Mouse (Mus musculus): ENCODE measurements around the gene Kel. TPM values are rescaled to one million over a fixed set of nuclear protein-coding genes. Genes with fewer than 3 reads are reported as not detected.

Kel gene
- polyA plus RNA-seq, 1 experiment from 2014 or later, result 10.9 TPM

DNA sequence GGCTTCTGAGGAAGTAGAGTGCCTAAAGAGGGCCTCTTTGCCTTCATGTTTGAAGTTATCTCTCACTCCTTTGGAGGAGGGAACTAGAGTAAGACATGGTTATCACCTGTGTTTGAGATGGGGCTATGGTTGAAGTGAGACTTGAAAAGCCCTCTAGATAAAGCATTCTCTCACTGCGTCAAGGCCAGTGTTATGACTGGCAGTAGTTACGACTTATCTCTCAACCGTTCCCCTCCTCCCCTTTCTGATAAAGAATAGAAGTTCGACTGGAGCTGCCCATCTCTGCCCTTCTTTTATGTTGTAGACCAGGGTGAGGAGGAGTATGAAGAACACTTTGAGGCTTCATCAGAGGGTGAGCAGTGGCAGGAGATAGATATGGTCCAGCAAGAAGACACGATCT lies 19.2 kb downstream of the Kel start:
- H3K9me3 ChIP-seq, result no peaks in the 10 kb centered on the region
- no peak overlapping the region for H3K27ac ChIP-seq
- WGBS, result 91% methylated on average over 5 of the region's 5 CpGs
- no peak for DNase-seq (ENCODE audit: extremely low spot score, low spot score)
- H3K36me3 ChIP-seq (replicated peaks), result no peaks in the 10 kb centered on the region
- H3K27me3 ChIP-seq (ENCODE audit: poor library complexity, severe bottlenecking), result no peaks in the 10 kb centered on the region
- no peaks in the 10 kb centered on the region for H3K4me1 ChIP-seq
- no peak overlapping the region for H3K4me3 ChIP-seq

DNA sequence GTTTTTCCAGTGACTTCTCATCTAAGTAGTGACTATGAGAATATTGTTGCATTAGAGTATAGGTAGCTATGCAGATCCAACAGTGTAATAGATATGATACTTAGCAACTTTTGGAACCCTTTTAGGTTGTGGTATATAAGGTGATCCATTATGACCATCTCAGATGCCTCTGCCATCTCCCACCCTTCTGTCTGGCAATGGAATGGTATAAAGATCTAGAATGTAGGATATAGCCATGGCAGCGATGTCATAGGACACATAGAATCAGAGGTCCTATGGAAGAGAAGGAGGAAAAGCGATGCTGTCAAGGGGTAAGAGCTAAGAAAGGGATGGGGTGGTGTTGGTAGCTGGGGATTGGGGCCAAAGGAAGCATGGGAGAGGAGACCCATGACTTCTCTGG lies 20.0 kb downstream of the Kel start, which contains the start of gene Llcfc1:
Gene Llcfc1 (plus strand): TSS at position 301 of the 400 bp plus-strand sequence.
- 90% methylated on average over 2 of the region's 2 CpGs for WGBS

DNA sequence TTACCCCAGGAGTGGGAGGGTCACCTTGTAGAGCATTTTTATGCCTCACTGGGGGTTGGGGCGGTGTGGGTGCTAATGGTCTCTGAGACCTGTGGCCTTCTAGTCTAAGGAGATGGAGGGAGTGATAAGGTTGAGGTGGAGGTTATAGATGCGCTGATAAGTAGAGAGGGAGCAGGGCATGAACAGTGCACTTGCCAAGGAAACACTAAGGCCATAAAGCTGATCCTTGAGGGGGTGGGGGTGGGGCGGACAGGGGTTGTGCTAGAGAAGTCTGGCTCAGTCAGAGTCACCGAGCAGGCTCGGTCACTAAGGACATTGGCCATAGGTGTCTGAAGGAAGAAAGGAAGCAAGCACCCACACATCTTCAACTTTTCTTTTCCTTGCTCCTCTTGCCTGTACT lies 22.5 kb downstream of the Kel start:
- Histone ChIP-seq H3K4me3 (no peak overlapping the region), H3K4me1 (no peaks in the 10 kb centered on the region), H3K9me3 (no peaks in the 10 kb centered on the region), H3K27ac (no peak overlapping the region), H3K27me3 (ENCODE audit: poor library complexity, severe bottlenecking) (no peaks in the 10 kb centered on the region), H3K36me3 (replicated peaks) (no peaks in the 10 kb centered on the region)
- 90% methylated on average over 5 of the region's 5 CpGs for WGBS
- DNase-seq (ENCODE audit: extremely low spot score, low spot score), result no peak

More for the DNA sequence above, 20.0 kb downstream of the Kel start, which contains the start of gene Llcfc1:
- no peaks in the 10 kb centered on the region for H3K36me3 ChIP-seq (replicated peaks)
- H3K9me3 ChIP-seq, result no peaks in the 10 kb centered on the region
- no peak within 1 kb of the TSS for H3K4me3 ChIP-seq
- H3K27me3 ChIP-seq (ENCODE audit: poor library complexity, severe bottlenecking), result no peaks in the 10 kb centered on the region
- DNase-seq (ENCODE audit: extremely low spot score, low spot score), result no peak
- no peak within 1 kb of the TSS for H3K27ac ChIP-seq
- no peaks in the 10 kb centered on the region for H3K4me1 ChIP-seq

DNA sequence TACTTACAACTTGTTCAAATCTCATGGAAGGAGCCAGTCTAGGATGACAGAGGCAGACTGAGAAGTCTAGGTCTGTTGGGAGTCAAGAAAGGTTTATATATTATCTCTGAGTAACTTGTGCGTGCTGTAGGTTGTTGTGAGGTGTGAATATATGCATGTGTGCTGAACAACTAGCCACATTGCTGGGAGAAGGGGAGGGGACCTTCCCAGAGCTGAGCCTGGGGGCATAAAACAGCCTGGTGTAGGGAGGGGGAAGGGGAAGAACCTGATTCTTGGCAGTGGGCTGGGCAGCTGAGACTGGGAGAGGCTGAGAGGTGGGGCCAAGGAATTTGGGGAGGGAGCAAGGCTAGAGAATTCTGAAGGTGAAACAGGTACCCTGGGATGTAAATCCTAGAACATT lies 23.5 kb downstream of the Kel start, which contains the start of gene Trpv5:
Gene Trpv5 (minus strand): TSS at position 101 of the 400 bp plus-strand sequence.
- Histone ChIP-seq H3K9me3 (no peaks in the 10 kb centered on the region), H3K27me3 (ENCODE audit: poor library complexity, severe bottlenecking) (no peaks in the 10 kb centered on the region), H3K27ac (no peak within 1 kb of the TSS), H3K36me3 (replicated peaks) (no peaks in the 10 kb centered on the region), H3K4me3 (no peak within 1 kb of the TSS), H3K4me1 (no peaks in the 10 kb centered on the region)
- no peak for DNase-seq (ENCODE audit: extremely low spot score, low spot score)
- 83% methylated on average over 1 of the region's 1 CpGs for WGBS

DNA sequence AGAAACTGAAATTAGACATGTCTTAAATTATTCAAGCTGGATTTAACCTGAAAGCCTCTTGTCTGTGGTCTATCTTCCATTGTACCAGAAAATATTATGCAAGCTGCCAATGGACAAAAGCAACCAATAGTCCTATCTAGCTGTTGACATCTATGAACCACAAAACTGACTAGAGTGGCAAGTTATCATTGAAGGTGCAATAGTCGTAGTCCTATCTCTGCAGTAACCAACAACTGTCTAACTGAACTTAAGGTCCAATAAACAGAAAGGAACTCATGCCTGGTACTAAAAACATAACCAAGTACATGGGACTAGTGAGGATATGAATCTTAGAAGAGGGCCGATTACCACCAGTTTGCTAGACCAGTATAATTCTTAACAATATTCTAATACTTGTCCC lies 27.6 kb downstream of the Kel start:
- Histone ChIP-seq H3K9me3 (no peaks in the 10 kb centered on the region), H3K4me3 (no peak overlapping the region), H3K27ac (no peak overlapping the region), H3K4me1 (no peaks in the 10 kb centered on the region), H3K36me3 (replicated peaks) (no peaks in the 10 kb centered on the region), H3K27me3 (ENCODE audit: poor library complexity, severe bottlenecking) (no peaks in the 10 kb centered on the region)
- DNase-seq (ENCODE audit: extremely low spot score, low spot score), result no peak
- 94% methylated on average over 2 of the region's 2 CpGs for WGBS

DNA sequence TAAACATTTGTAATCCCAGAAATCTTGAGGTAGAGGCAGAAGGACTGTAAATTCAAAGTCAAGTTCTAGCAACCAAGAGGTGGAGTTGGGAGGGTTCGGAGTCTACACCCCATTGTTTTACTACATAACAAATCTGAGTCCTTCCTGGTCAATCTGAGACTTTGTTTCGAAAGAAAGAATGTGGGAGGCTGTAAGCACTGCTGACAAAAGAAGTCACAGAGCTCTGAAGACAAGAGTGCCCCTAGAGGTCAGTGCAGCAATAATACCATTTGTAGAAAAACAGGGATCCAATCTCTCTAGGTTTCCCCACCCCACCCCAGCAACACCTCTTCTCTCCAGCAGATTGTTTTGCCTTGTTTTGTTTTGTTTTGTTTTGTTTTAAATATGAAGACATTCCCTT lies 41.8 kb downstream of the Kel start:
- Histone ChIP-seq H3K27me3 (ENCODE audit: poor library complexity, severe bottlenecking) (no peaks in the 10 kb centered on the region), H3K4me3 (no peak overlapping the region), H3K9me3 (no peaks in the 10 kb centered on the region), H3K27ac (no peak overlapping the region), H3K4me1 (no peaks in the 10 kb centered on the region), H3K36me3 (replicated peaks) (no peaks in the 10 kb centered on the region)
- 38% methylated on average over 2 of the region's 2 CpGs for WGBS
- DNase-seq (ENCODE audit: extremely low spot score, low spot score), result no peak

DNA sequence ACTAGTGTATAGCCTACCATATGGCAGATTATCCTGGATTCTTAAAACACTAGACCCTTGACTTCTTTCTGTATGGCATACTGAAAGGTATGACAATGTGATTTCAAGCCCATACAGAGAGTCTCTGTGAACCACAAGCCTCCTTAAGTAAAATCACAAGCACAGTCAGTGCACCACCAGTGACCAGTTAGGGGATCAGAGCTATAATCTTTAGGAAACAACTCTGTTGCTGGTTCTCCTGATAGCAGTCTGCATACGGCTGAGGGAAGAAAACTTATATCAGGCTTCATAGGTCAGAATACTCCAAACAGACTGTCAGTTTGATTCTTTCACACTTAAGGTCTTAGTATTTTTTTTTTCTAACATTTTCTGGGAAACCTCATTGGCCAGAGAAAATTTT lies 45.7 kb downstream of the Kel start:
- Histone ChIP-seq H3K4me1 (no peaks in the 10 kb centered on the region), H3K27me3 (ENCODE audit: poor library complexity, severe bottlenecking) (no peaks in the 10 kb centered on the region), H3K36me3 (replicated peaks) (no peaks in the 10 kb centered on the region), H3K9me3 (no peaks in the 10 kb centered on the region), H3K27ac (no peak overlapping the region), H3K4me3 (no peak overlapping the region)
- DNase-seq (ENCODE audit: extremely low spot score, low spot score), result no peak
- WGBS, result 81% methylated on average over 1 of the region's 1 CpGs

DNA sequence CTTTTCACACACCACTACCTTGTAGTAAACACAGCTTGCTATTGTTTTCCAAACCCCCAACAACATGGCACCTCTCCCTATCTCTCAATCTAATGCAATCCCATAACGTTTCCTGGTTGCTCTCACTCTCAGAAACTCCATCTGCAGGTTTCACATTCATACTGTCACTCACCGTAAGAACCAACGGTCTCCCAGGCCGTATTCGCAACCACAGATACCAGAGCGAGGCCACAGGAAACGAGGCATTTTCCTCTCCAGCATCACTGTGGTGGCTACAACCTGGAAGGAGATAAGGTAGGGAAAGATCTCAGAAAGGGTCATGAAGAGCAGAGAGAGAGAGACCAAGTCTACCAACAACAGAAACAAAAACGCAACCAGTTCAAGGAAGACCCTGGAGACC lies 49.5 kb downstream of the Kel start:
- Histone ChIP-seq H3K4me3 (no peak overlapping the region), H3K27me3 (ENCODE audit: poor library complexity, severe bottlenecking) (no peaks in the 10 kb centered on the region), H3K36me3 (replicated peaks) (no peaks in the 10 kb centered on the region), H3K27ac (no peak overlapping the region), H3K4me1 (no peaks in the 10 kb centered on the region), H3K9me3 (no peaks in the 10 kb centered on the region)
- no peak for DNase-seq (ENCODE audit: extremely low spot score, low spot score)
- 82% methylated on average over 8 of the region's 8 CpGs for WGBS

DNA sequence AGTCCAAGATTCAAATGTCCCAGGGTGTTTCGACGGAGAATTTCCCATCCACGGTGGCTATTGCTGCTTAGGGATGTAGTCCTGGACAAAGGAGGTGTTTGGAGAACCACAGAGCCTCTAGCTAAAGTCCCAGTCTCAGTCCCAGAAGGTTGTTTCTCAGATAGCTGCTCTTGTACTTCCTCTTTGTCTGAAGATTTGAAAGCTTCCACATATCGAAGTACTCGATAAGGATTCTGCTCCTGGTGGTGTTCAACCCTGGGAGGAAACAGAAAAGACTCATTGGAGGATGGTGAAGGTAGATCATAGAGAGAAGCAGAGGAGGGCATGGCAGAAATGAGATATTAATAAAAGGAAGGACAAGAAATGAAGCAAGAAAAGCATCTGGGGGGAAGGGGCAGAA lies 51.0 kb downstream of the Kel start:
- Histone ChIP-seq H3K27me3 (ENCODE audit: poor library complexity, severe bottlenecking) (no peaks in the 10 kb centered on the region), H3K27ac (no peak overlapping the region), H3K4me1 (no peaks in the 10 kb centered on the region), H3K9me3 (no peaks in the 10 kb centered on the region), H3K4me3 (no peak overlapping the region), H3K36me3 (replicated peaks) (no peaks in the 10 kb centered on the region)
- 91% methylated on average over 5 of the region's 5 CpGs for WGBS
- no peak for DNase-seq (ENCODE audit: extremely low spot score, low spot score)

DNA sequence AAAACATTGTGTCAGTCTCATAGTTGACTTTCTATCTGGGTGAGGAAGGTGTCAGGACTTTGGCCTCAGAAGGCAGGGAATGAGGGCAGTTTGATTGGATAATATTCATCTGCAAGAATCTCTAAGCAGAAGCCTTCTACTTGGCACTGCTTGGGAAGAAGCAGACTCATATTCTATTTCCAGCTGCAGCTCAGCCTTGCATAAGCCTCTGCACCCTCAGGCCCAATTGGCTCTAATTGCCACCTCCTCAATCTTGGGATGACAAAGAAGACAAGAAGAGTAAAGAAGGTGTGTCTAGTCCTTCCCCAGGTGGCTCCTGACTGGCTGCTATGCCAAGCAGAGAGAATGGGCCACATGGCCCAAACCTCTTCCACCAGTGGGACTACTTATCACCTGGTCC lies 57.5 kb downstream of the Kel start:
- no peak overlapping the region for H3K27ac ChIP-seq
- H3K9me3 ChIP-seq, result no peaks in the 10 kb centered on the region
- no peak for DNase-seq (ENCODE audit: extremely low spot score, low spot score)
- no peaks in the 10 kb centered on the region for H3K4me1 ChIP-seq
- H3K4me3 ChIP-seq, result no peak overlapping the region
- H3K36me3 ChIP-seq (replicated peaks), result no peaks in the 10 kb centered on the region
- no peaks in the 10 kb centered on the region for H3K27me3 ChIP-seq (ENCODE audit: poor library complexity, severe bottlenecking)

DNA sequence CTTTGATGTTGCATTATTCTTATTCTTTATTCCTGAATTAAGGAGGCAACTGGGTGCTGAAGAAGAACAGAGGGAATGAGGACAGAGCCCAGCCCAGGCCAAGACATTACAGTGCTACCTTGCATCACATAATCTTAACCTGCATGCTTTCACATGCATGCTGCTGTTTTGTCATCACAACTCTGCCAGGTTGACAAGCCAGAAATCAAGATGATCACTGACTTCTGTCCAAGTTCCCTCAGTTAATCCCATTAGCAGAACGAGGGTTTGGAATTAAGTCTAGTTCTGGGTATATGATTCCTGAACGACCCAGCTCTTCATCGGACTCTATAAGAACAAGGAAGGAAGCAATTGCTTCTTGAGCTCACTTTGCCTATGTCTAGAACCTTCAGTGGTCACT lies 57.9 kb downstream of the Kel start:
- DNase-seq (ENCODE audit: extremely low spot score, low spot score), result no peak
- H3K27me3 ChIP-seq (ENCODE audit: poor library complexity, severe bottlenecking), result no peaks in the 10 kb centered on the region
- no peak overlapping the region for H3K27ac ChIP-seq
- WGBS, result 81% methylated on average over 3 of the region's 3 CpGs
- no peaks in the 10 kb centered on the region for H3K9me3 ChIP-seq
- no peak overlapping the region for H3K4me3 ChIP-seq
- no peaks in the 10 kb centered on the region for H3K4me1 ChIP-seq
- H3K36me3 ChIP-seq (replicated peaks), result no peaks in the 10 kb centered on the region

DNA sequence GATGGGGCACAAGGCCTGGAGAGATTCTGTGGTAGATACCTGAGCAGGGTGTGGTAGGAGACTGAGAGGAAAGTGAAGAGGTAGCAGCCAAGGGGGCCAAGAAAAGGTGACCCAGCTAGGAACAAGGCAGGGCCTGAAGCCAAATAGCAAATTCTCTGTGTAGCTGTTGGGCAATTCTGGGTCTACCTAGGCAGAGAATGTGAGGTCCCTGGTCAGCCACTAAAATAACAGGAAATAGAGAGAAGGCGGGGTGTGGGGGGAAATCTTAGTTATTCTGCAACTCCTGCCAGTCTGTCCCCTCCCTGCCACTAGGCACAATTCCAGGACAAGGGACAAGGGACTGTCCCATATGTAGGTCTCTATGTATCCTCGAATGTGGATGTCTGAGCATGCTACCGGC lies 60.9 kb downstream of the Kel start:
- 86% methylated on average over 3 of the region's 3 CpGs for WGBS
- Histone ChIP-seq H3K9me3 (no peaks in the 10 kb centered on the region), H3K27me3 (ENCODE audit: poor library complexity, severe bottlenecking) (no peaks in the 10 kb centered on the region), H3K36me3 (replicated peaks) (no peaks in the 10 kb centered on the region), H3K4me3 (no peak overlapping the region), H3K27ac (no peak overlapping the region), H3K4me1 (0 out of 2 replicates have a peak, but pooled peaks cover 2% of the 10 kb centered on the region)
- no peak for DNase-seq (ENCODE audit: extremely low spot score, low spot score)

DNA sequence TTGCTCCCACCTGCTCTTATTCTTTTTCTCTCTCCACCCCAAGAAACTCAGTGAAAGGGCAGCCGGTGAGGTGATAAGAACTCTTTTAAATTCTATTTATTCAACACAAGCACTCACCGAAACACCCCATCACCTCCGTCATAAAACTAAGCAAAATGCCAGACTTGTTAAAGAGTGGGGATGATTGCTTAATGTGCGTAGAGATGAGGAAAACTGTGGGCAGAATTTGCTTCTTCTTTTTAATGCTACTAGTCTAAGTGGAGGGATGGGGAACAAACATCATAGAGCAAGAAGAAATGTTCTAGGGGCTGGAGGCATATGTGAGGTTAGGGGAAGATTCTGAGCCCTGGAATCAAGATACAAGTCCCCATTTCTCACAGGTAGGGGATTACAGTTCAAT lies 61.4 kb downstream of the Kel start:
- Histone ChIP-seq H3K27ac (no peak overlapping the region), H3K27me3 (ENCODE audit: poor library complexity, severe bottlenecking) (no peaks in the 10 kb centered on the region), H3K4me3 (no peak overlapping the region), H3K9me3 (no peaks in the 10 kb centered on the region), H3K4me1 (0 out of 2 replicates have a peak, but pooled peaks cover 2% of the 10 kb centered on the region), H3K36me3 (replicated peaks) (no peaks in the 10 kb centered on the region)
- 86% methylated on average over 4 of the region's 4 CpGs for WGBS
- DNase-seq (ENCODE audit: extremely low spot score, low spot score), result no peak

DNA sequence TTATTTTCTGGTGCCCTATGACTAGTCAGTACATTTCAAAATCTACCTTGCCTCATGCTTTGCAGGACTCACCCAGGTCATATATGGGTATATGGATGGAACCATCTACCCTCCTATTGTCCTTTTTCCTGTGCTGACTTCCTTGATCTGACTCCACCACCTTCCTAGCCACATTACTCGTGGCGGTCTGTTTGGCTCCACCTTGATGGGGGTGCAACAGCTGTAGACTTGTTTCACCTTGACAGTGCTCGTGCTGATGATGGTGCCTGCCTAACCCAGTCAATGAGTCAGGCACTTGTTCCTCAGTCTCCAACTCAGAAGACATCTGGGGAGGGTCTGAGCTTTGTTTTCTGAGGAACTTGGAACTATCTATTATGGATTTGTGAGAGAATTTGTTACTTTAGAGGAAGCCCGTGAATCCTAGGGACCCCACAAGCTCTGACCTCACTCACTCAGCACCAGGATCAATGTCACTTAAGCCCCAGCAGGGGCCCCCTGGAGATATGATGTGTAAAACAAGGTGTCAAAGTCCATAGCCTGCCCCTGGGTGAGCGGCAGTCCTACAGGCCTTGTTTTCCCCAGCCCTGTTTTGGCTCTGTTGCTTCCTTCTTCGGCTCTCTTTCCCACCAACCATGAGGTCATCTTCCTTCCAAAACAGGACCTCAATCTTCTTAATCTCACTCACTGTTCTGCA lies 62.8 kb downstream of the Kel start:
- DNase-seq (ENCODE audit: extremely low spot score, low spot score), result no peak
- H3K27ac ChIP-seq, result no peak overlapping the region
- WGBS, result 82% methylated on average over 6 of the region's 6 CpGs

More for the DNA sequence above, 62.8 kb downstream of the Kel start:
- H3K4me3 ChIP-seq, result no peak overlapping the region
- 0 out of 2 replicates have a peak, but pooled peaks cover 2% of the 10 kb centered on the region for H3K4me1 ChIP-seq
- no peaks in the 10 kb centered on the region for H3K36me3 ChIP-seq (replicated peaks)
- H3K9me3 ChIP-seq, result no peaks in the 10 kb centered on the region
- no peaks in the 10 kb centered on the region for H3K27me3 ChIP-seq (ENCODE audit: poor library complexity, severe bottlenecking)

Data from forebrain, embryonic 10.5 days (tissue).